Mouse (Mus musculus): ENCODE results near the gene Muc1.

Gene Muc1

DNA sequence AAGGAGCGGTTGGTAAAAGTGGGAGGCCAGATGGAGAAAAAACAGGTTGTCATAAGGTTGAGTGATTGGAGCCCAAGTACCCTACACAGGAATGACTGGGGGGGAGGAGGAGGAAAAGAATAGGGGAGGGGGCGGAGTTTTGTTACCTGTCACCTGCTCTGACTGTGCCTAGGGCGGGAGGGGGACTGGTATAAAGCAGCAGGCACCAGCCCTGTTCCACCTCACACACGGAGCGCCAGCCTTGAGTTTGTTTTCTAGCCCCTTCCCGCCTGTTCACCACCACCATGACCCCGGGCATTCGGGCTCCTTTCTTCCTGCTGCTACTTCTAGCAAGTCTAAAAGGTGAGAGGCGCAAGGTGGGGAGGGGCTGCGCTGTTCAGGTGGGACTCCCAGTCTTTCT is at the start of gene Muc1:
Muc1 (plus strand) TSS at position 222 of the 400 bp plus-strand sequence.
- DNase-seq (ENCODE audit: low spot score) = no peak

DNA sequence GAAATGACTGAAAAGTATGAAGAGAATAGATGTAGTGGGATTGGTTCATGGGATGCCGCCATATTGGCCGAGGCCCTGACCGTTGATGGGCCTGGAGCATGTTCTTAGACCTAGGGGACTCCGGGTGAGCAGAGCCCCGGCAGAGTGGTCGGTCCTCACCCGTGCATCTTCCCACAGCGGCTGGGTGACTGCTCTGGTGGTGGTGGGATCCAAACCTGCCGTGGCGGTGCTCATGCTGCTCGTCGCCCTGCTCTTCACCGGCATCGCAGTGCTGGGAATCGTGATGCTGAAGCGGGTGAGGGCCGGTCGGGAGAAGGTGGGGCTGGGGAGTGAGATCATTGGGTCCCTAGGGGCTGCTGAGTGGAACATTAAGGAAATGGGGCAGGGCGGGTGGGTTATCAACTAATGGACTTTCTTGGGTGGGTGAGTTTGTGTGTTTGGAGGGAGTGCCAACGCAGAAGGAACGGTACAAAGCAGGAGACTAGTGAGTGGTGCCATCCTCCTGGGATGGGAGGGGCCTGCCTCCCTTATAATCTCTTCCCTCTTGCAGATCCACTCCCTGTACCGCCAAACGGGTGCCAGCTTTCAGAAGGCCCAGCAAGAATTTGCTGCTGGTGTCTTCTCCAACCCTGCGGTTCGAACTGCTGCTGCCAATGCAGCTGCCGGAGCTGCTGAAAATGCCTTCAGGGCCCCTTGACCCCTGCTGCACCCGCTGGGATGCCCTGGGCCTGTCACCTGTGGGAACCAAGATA is 46.9 kb upstream of the Muc1 start:
- no peak for DNase-seq (ENCODE audit: low spot score)

DNA sequence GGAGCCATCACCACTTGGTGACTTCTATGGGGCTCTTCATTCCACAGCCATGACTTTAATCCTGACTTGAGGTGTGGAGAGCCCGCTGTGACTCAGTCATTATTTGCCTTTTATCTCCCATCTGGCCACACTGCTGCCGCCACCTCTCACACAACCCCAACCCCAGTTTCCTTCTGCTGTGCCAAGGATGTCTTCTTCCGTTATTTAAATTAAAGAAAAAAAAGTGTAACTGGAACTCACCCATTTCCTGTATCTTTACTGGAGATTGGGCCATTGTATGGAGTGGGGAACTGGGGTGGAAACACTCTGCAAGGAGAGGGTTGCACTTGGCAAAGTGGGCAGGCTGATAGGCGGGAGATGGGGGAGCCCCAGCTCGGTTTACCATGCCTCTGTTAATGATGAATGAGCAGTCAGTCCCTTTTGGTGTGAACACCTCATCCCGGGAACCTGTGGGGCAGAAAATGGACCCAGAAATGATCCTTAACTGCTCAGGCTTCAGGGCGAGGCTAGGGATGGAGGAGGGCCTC is 46.3 kb upstream of the Muc1 start:
- no peak for DNase-seq (ENCODE audit: low spot score)

DNA sequence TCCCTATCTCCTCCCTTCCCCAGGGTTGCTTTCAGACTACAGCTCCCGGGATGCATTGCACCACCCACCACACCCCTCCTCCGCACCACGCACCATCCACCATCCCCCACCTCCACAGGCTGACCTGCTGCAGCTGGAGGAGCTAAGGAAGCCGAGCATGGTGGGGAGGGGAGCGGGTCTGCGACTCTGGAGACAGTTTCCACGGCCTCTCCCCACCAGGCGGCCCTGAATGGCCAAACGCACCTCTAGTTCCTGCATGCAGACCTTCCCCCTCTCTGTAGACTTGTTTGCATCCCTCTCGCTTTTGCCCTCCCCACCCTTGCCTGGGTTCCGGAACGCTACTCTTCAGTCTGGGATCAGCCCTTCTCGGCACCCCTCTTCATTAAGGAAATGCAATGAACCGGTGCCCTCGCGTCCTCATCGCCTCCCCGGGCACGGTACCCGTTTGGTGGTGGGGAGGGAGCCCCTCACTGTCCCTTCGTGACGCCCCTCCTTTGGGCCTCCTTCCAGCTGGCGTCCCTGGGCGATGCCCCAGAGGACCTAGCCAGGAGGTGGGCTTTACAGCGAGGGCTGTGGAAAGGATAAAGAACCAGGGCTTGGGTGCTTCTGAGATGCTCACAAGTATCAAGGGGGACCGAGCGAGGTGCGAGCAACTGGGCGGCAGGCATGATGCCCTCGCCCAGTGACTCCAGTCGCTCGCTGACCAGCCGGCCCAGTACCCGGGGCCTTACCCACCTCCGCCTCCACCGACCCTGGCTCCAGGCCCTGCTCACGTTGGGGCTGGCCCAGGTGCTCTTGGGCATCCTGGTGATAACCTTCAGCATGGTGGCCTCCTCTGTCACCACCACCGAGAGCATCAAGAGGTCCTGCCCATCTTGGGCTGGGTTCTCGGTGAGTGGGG is 45.5 kb upstream of the Muc1 start, which contains the start of gene Fam189b:
Fam189b (plus strand) TSS at position 86 of the 901 bp plus-strand sequence.
- peak; percentile 66 for DNase-seq (ENCODE audit: low spot score)

DNA sequence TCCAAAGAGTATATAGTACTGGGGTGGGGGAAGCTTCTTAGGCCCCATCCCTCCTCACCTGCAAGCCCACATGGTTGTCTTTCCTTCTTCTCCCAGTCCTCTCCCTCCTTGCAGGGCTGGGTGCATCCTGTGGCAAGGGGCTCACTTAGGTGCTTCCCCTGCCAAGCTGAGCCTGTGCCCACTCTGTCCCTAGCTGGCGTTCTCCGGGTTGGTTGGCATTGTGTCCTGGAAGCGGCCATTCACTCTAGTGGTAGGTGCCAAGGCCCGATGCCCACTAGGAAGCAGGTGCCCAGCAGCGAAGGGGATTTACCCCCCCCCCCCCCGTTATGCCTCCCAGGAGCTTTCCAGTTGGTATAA is 44.9 kb upstream of the Muc1 start:
- DNase-seq (ENCODE audit: low spot score) = no peak

DNA sequence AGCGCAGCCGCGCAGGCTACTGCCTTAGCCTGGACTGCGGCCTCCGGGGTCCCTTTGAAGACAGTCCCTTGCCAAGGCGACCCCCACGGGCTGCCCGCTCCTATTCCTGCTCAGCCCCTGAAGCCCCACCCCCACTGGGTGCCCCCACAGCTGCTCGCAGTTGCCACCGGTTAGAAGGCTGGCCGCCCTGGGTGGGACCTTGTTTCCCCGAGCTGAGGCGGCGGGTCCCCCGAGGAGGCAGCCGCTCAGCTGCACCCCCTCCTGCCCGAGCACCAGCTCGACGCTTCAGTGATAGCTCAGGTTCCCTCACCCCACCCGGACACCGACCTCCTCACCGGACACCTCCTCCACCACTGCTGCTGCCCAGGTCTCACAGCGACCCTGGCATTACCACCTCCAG is 41.7 kb upstream of the Muc1 start:
- DNase-seq (ENCODE audit: low spot score) = no peak

DNA sequence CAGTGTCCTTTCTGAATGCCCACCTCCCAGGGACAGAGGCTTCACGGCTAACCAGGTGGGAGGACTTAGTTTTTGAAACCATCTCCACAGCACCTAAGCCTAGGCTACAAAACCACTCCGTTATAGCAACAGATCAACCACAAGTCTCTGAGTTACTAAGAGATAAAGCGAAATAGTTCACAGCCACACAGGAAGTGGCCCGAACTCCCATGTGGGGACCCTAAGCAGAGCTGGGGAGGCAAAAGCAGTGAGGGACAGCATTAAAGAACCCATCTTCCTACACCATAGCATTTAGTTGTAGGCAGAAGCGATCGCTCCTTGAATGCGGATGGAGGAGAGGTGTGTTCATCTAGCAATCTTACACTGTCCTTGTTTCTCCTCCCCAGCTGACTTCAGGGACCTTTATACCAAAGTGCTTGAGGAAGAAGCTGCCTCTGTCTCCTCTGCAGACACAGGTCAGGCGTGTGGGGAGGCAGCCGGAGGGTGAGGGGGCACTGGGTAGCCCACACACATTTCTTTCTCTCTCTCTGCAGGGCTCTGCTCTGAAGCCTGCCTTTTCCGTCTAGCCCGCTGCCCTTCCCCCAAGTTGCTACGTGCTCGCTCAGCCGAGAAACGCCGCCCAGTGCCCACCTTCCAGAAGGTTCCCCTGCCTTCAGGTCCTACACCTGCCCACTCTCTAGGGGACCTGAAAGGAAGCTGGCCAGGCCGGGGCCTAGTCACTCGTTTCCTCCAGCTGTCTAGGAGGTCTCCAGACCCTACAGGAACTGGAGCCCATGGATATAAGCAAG is 41.0 kb upstream of the Muc1 start:
- no peak for DNase-seq (ENCODE audit: low spot score)

DNA sequence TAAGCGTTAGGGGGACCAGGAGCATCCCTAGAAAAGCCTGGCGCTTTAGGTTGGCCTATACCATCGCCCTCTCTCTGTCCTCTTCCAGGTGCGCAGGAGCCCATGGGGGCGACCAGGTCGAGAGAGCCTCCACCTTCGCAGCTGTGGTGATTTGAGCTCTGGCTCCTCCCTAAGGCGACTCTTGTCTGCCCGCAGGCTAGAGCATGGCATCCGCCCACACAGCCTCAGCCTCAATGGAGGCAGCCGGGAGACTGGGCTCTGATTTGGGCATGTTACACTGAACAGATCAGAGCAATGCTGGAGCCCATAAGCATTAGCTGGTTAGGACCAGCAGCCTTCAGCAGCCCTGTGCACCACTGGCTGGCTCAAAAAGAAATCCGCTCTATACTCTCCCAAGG is 40.4 kb upstream of the Muc1 start:
- no peak for DNase-seq (ENCODE audit: low spot score)

DNA sequence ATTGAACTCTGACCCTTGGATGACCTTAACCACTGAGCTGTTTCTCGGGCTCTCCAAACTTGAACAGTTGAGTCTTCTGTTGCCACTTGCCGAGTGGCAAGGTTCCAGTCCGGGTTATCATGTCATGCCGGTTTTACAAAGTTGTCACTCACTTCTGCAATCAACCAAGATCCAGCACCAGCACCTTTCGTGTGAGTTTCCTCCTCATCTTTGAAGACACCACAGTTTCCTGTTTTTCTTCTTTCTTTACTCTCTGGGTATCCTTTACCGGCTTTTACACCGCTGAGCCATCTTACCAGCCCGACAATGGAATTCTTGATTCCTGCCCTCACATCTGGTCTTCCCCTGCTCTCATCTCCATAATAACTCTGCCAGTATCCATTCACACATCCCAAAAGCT is 38.4 kb upstream of the Muc1 start:
- DNase-seq (ENCODE audit: low spot score) = no peak

DNA sequence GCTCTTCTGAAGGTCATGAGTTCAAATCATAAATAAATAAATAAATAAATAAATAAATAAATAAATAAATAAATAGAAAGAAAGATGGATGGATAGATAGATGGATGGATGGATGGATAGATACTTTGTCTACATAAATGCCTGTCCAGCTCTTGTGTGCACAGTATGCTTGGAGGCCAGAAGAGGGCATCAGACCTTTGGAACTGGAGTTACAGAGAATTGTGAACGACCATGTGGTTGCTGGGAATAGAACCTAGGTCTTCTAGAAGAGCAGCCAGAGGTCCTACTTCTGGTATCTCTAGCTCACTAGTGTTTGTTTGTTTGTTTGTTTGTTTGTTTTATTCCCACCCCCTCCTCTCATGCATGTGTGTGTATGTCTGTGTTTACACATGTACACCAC is 35.5 kb upstream of the Muc1 start:
- DNase-seq (ENCODE audit: low spot score) = no peak

DNA sequence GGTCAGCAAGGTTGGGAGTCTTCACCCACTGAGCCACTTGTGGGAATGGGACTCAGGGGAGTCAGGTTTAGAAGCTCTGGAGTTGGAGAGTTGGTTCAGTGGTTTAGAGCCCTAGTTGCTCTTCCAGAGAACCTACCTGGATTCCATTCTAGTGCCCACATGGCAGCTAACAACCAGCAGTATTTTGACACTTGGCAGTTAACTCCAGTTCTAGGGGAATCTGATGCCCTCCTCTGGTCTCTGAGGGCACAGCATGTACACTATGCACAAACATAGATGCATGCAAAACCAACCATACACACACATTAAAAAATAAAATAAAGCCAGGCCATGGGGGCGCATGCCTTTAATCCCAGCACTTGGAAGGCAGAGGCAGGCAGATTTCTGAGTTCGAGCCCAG is 35.0 kb upstream of the Muc1 start:
- no peak for DNase-seq (ENCODE audit: low spot score)

DNA sequence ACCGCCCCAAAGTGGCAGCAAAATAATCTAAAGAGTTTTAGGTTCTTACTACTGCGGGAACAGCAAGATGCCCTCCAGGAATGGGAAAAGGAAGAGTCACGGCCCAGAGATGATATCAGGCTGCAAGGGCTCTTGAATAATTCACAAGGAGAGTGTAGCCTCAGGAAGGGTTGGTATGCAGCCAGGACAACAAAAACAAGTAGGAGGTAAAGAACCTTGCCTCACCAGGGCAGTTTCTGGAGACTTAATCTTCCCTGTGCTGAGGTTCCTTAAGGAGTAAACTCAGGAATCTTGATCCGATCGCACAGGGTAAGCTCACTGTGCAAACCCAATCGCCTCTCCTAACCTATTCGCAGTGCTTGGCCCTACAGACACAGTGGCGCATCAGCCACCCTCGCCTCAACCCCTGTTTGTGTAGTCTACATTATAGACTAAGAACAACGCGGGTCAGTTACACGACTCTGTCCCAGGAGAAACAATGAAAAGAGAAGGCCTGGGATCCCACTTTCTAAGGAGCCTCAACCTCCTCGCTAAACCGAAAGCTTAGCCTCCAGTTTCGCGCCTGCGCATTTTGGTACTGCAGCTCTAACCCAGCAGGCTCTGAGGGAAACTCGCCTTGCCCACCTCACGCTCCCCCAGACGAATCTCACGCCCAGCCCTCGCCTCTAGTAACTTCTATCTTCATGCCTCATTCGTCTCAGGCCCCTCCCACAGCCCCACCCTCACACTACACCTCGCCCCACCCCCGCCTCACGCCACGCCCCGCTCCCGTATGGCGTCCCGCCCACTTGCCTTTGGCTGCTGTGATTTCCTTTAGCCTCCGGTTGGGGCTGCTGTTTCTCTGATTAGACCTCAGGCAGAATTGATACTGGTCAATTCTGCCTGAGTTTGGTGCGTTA is 32.6 kb upstream of the Muc1 start:
- DNase-seq (ENCODE audit: low spot score) = peak; percentile 83

DNA sequence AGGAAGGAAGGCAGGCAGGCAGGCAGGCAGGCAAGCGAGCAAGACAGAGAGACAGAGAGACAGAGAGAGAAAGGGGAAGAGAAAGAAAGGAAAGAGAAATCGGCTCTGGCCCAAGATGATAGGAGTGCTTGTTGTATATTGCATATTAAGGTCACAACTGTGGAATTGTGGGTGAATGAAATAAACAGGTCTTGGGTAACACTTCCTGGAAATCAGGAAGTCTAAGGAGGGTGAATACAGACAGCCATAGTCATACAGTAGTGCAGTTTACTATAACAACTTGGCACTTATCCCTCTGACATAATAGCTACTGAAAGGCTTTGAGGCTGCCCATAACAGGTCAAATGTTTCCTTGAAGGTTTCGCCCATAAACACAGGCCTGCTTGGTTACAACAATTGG is 29.0 kb upstream of the Muc1 start:
- DNase-seq (ENCODE audit: low spot score) = no peak

DNA sequence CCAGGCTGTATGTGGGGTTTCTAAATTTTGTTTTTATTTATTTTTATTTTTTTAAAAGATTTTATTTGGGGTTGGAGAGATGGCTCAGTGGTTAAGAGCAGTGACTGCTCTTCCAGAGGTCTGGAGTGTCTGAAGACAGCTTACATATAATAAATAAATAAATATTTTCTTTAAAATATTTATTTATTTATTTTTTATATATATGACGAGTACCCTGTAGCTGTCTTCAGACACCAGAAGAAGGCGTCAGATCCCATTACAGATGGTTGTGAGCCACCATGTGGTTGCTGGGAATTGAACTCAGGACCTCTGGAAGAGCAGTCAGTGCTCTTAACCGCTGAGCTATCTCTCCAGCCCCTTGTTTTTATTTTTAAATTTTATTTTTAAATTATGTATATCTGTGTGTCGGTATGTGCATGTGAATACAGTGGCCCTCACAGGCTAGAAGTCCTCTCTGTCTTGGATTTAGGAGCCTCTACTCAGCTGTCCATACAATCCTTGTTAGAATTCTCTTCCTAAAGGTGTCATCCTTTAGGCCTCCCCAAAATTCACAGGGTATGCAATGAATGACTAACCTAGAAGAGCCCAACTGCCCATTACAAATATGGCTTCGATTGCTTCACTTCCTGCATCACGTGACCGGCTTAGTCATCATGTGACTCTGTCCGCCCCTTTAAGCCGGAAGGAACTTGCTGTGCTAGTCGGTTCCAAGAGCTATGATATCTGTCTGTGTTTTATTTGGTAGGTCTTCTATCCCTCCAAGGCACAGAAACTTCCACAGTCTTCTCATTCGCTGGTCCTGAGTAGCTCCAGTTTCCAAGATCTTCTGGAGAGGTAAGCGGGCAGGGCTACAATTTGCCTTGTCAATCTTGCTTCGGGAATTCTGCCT is 26.4 kb upstream of the Muc1 start, which contains the start of gene Gba:
Gba (plus strand) TSS at position 676 of the 889 bp plus-strand sequence.
- DNase-seq (ENCODE audit: low spot score) = peak; percentile 89

DNA sequence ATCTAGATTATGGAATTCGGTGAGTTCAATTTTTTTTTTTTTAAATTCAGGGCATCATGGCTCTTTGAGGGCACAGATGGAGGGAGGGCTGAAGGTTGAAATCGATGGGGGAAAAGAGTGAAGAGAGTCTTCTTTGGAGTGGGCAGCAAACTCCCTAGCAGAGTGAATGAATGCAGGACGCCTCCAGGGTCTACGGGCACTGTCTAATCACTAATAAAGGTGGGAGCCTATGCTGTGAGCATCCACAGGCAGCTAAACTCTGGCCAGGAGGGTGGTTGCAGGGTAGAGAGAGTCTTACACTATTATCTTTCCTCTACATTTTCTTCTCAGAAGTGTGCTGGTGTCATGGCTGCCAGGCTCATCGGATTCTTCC is 25.7 kb upstream of the Muc1 start:
- DNase-seq (ENCODE audit: low spot score) = no peak

DNA sequence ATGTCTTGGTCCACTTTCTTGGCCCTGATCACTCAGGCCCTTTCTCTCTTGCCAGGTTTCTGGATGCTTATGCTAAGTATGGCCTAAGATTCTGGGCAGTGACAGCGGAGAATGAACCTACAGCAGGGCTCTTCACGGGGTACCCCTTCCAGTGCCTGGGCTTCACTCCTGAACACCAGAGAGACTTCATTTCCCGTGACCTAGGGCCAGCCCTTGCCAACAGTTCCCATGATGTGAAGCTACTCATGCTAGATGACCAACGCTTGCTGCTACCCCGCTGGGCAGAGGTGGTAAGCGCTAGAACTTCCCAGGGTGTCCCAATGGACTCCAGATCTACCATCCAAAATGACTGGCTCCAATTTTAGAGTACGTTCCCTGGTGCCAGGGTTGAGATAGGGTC is 22.8 kb upstream of the Muc1 start:
- no peak for DNase-seq (ENCODE audit: low spot score)

DNA sequence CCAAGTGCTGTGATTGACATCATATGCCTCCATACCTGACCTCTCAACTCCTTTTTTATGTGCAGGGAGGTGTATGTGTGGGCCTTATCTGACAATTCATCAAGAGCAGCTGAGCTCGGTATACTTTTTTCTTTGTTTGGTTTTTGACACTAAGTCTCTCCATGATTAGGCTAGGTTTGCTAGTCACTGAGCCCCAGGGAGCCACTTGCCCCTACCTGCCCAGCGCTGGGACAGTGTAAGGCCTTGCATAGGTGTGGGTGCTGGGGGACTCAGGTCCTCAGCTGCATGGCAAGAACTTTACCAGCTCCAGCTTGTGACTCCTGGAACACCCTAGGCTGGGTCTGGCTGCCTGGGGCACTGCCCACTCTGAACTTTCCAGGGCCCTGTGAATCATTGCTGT is 22.2 kb upstream of the Muc1 start:
- no peak for DNase-seq (ENCODE audit: low spot score)

DNA sequence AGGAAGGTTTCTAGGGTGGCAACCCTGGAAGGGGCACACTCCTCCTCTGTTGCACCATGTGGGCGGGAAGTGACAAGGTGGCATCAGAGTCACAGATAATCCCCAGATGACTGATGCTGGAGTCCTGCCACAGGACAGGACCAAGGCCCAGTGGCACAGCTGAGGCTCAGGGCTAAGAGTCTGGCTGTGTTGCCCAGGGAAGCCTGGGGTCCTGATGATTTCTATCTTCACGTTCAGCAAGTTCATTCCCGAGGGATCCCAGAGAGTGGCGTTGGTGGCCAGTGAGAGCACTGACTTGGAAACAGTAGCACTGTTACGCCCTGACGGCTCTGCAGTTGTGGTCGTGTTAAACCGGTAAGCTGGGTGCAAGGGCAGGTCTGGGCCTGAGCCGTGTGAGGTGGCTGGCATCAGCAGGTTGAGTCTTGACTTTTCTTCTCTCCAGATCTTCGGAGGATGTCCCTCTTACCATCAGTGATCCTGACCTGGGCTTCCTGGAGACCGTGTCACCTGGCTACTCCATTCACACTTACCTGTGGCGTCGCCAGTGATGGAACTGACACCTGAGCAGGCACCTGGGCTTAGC is 20.7 kb upstream of the Muc1 start:
- DNase-seq (ENCODE audit: low spot score) = no peak

DNA sequence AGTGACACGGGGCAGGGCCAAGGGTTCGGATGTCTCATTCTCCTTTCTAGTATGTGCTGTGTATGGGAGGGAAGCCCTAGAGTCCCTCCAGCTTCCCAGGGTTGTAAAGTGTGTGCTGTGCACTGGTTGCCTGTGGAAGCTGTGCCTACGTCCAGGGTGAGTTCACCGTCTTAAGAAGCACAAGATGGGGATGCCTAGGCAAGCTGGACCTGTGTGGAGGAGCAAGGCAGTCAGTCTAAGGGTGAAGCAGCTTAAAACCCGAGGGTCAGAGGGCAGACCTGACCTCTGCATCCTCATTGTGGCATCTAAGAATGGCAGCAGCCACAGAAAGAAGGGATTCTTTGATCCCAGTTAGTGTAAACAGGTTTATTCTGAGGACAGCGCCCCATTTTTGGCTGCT is 20.1 kb upstream of the Muc1 start:
- DNase-seq (ENCODE audit: low spot score) = no peak

DNA sequence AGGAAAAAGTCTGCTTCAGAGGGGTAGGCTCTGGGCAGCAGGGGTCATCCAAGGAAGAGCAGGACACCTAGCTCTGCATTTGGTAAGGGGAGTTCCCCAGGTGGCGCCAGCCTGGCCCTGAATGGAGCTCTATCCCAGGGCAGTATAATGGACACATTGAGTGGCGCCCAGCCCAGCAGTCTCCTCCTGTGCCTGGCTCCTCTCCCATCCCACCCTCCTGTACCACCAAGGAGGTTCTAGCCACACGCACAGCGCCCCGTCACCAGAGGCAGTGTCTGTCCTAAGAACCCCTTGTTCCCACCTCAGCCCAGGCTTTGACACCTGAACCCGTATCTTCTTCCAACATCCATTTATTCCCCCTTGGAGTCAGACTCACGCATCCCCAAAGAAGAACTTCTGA is 19.1 kb upstream of the Muc1 start:
- no peak for DNase-seq (ENCODE audit: low spot score)
